19 mouse cellular contexts compared by ENCODE assay signal in the genomic region with DNA sequence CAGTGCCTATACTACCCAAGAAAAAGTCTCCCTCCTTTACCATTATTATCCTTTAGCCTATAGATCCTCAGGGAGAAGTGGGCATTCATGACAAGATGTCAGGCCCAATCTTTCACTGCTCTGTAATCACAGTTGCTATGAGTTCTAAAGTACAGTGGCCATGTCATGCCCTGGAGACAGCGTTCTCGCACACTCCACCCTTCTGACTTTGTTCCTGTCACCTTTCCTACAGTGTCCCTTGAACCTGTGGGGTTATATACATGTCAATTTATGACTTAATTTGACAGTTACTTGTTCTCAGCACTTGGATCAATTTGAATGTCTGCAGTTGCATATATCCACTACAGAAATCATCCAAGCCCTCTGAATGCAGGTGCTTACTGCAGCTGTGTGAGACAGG. TPM values are rescaled to one million over a fixed set of nuclear protein-coding genes. Genes with fewer than 3 reads are reported as not detected.
DNase-seq lines count a peak whose midpoint lies in the region; ATAC-seq and TF ChIP-seq lines count a peak whose summit lies in the region.
"Had no signal": no experiment of that assay in that cellular context is flagged by ENCODE, and none has a peak within 500 bp of the region (broad histone marks: within the 10 kb centered on the region; RNA-seq: fewer than 3 reads in every experiment).

No protein-coding gene starts in this region.

- no peaks in the 10 kb centered on the region for H3K27me3 ChIP-seq in liver, adult 2 months (ENCODE audit: control insufficient read depth, insufficient read depth, low read length)
- H3K27me3 ChIP-seq in liver, embryonic 11.5 days (replicated peaks; ENCODE audit: control insufficient read depth, insufficient read depth, low read length): no peaks in the 10 kb centered on the region
- H3K27me3 ChIP-seq in intestine, embryonic 15.5 days (replicated peaks): no peaks in the 10 kb centered on the region
- no peaks in the 10 kb centered on the region for H3K27me3 ChIP-seq in intestine, embryonic 16.5 days (replicated peaks; ENCODE audit: control insufficient read depth, insufficient read depth, low read length)
- H3K27me3 ChIP-seq: embryonic facial prominence, embryonic 12.5 days; forebrain, embryonic 13.5 days; forebrain, embryonic 15.5 days had no signal

- no peak for ATAC-seq in liver, embryonic 11.5 days (replicated peaks; ENCODE audit: low FRiP score)
- ATAC-seq in intestine, embryonic 15.5 days: peak; percentile 57; the same call in 1 of the 2 replicates
- peak; percentile 65 for ATAC-seq in intestine, embryonic 16.5 days
- ATAC-seq in megakaryocyte-erythroid progenitor cell, adult 5-6 weeks (replicated peaks; ENCODE audit: low FRiP score, low TSS enrichment, poor library complexity, severe bottlenecking): no peak
- ATAC-seq: forebrain, embryonic 13.5 days; forebrain, embryonic 15.5 days had no signal

- DNase-seq in liver, adult 2 months (ENCODE audit: extremely low read depth, low read depth, low spot score): peak; percentile 50
- no peak for DNase-seq in liver, embryonic 11.5 days (ENCODE audit: low spot score)
- peak; percentile 64 for DNase-seq in large intestine, adult 2 months (ENCODE audit: low read depth, low spot score)
- no peak for DNase-seq in left cerebral cortex, postnatal 14 days (ENCODE audit: low spot score in 2 of 2)
- DNase-seq: adrenal gland, adult 2 months; adrenal gland, postnatal 14 days; adrenal gland, postnatal 36 days; cerebellum, adult 11-12 months; cerebellum, adult 2 months; cerebellum, adult 9-10 months; cerebellum, postnatal 10 days; cerebellum, postnatal 25 days had no signal

- intact Hi-C loops in left cerebral cortex, postnatal 14 days (cut with DNase I): no loop called here

- H3K79me2 ChIP-seq in liver, adult 2 months (ENCODE audit: control insufficient read depth, insufficient read depth, low read length): peaks cover 9% of the 10 kb centered on the region; the same call in 1 of the 2 replicates

- 73% methylated on average over 2 of the region's 2 CpGs for WGBS in liver, adult 2 months
- WGBS in liver, embryonic 11.5 days: 92% methylated on average over 2 of the region's 2 CpGs
- 72% methylated on average over 2 of the region's 2 CpGs for WGBS in intestine, embryonic 15.5 days
- 72% methylated on average over 2 of the region's 2 CpGs for WGBS in intestine, embryonic 16.5 days
- WGBS in large intestine, adult 2 months: 39% methylated on average over 2 of the region's 2 CpGs

- no peak for TF ChIP-seq CTCF in liver, adult 2 months (IDR thresholded peaks at IDR 0.05; ENCODE audit: low read depth, low read length)

- H3K4me2 ChIP-seq in liver, embryonic 11.5 days: no peak overlapping the region
- no peak overlapping the region for H3K4me2 ChIP-seq in intestine, embryonic 15.5 days (replicated peaks)
- H3K4me2 ChIP-seq in intestine, embryonic 16.5 days (ENCODE audit: low read depth, low read length): no peak overlapping the region
- H3K4me2 ChIP-seq: embryonic facial prominence, embryonic 12.5 days; forebrain, embryonic 13.5 days; forebrain, embryonic 15.5 days had no signal

- peaks cover 11% of the 10 kb centered on the region; the same call in 1 of the 2 replicates for H3K4me1 ChIP-seq in liver, adult 2 months (ENCODE audit: control insufficient read depth, insufficient read depth, low read length)
- peaks cover 14% of the 10 kb centered on the region for H3K4me1 ChIP-seq in liver, embryonic 11.5 days (replicated peaks; ENCODE audit: control insufficient read depth, insufficient read depth, low read length)
- 0 out of 2 replicates have a peak, but pooled peaks cover under 1% of the 10 kb centered on the region for H3K4me1 ChIP-seq in intestine, embryonic 15.5 days (replicated peaks)
- peaks cover 11% of the 10 kb centered on the region for H3K4me1 ChIP-seq in intestine, embryonic 16.5 days (ENCODE audit: control insufficient read depth, insufficient read depth, low read length)
- H3K4me1 ChIP-seq: embryonic facial prominence, embryonic 12.5 days had no signal

- TF ChIP-seq POLR2A in liver, adult 2 months (IDR thresholded peaks at IDR 0.05; ENCODE audit: extremely low read depth, insufficient read depth, low read length): no peak

- H3K27ac ChIP-seq in liver, adult 2 months (replicated peaks; ENCODE audit: insufficient read depth, low read depth, low read length): no peak overlapping the region
- no peak overlapping the region for H3K27ac ChIP-seq in liver, embryonic 11.5 days (ENCODE audit: low read depth, low read length)
- no peak overlapping the region for H3K27ac ChIP-seq in intestine, embryonic 15.5 days
- peak overlapping the region; percentile 33 for H3K27ac ChIP-seq in intestine, embryonic 16.5 days (ENCODE audit: low read length)
- H3K27ac ChIP-seq: embryonic facial prominence, embryonic 10.5 days; embryonic facial prominence, embryonic 12.5 days; forebrain, embryonic 13.5 days; forebrain, embryonic 15.5 days had no signal

- H3K9ac ChIP-seq in liver, adult 2 months (ENCODE audit: low read depth, low read length): no peak overlapping the region
- H3K9ac ChIP-seq in liver, embryonic 11.5 days (ENCODE audit: low read depth, low read length): no peak overlapping the region
- no peak overlapping the region for H3K9ac ChIP-seq in intestine, embryonic 15.5 days
- no peak overlapping the region for H3K9ac ChIP-seq in intestine, embryonic 16.5 days (ENCODE audit: low read depth, low read length)
- H3K9ac ChIP-seq: embryonic facial prominence, embryonic 12.5 days; forebrain, embryonic 13.5 days; forebrain, embryonic 15.5 days had no signal

- no peaks in the 10 kb centered on the region for H3K36me3 ChIP-seq in liver, adult 2 months (ENCODE audit: control insufficient read depth, insufficient read depth, low read length)
- H3K36me3 ChIP-seq in liver, embryonic 11.5 days (ENCODE audit: control insufficient read depth, insufficient read depth, low read length): no peaks in the 10 kb centered on the region
- H3K36me3 ChIP-seq in intestine, embryonic 15.5 days: no peaks in the 10 kb centered on the region
- H3K36me3 ChIP-seq in intestine, embryonic 16.5 days (ENCODE audit: control insufficient read depth, insufficient read depth, low read length): no peaks in the 10 kb centered on the region
- H3K36me3 ChIP-seq: embryonic facial prominence, embryonic 10.5 days; embryonic facial prominence, embryonic 12.5 days; forebrain, embryonic 15.5 days had no signal

- no peak overlapping the region for H3K4me3 ChIP-seq in liver, adult 2 months (ENCODE audit: insufficient read depth, low read depth, low read length)
- no peak overlapping the region for H3K4me3 ChIP-seq in liver, embryonic 11.5 days (ENCODE audit: low read depth, low read length)
- no peak overlapping the region for H3K4me3 ChIP-seq in intestine, embryonic 15.5 days (replicated peaks)
- no peak overlapping the region for H3K4me3 ChIP-seq in intestine, embryonic 16.5 days (ENCODE audit: low read length)
- H3K4me3 ChIP-seq: embryonic facial prominence, embryonic 10.5 days; embryonic facial prominence, embryonic 12.5 days; forebrain, embryonic 13.5 days; forebrain, embryonic 15.5 days had no signal

- no peaks in the 10 kb centered on the region for H3K9me3 ChIP-seq in liver, embryonic 11.5 days (ENCODE audit: control insufficient read depth, low read length)
- H3K9me3 ChIP-seq in intestine, embryonic 15.5 days: no peaks in the 10 kb centered on the region
- no peaks in the 10 kb centered on the region for H3K9me3 ChIP-seq in intestine, embryonic 16.5 days (ENCODE audit: control insufficient read depth, low read length)
- H3K9me3 ChIP-seq: embryonic facial prominence, embryonic 10.5 days; embryonic facial prominence, embryonic 12.5 days; forebrain, embryonic 13.5 days; forebrain, embryonic 15.5 days had no signal

RNA-seq across cellular contexts. Expression of a gene that starts 28.9 kb away (rescaled TPM):
- 31.8 and 34.8 TPM in 2 replicates for total RNA-seq in liver, adult 2 months (2014; rRNA removed)
- 22.2 and 26.7 TPM in 2 replicates for polyA plus RNA-seq in liver, adult 2 months (2012; rRNA removed)
- 66.2 and 66.3 TPM in 2 replicates for polyA plus RNA-seq in liver, embryonic 11.5 days (2014; fragmentation: Nextera tagmentation; extraction: Ambion mirVana)
- polyA plus RNA-seq in intestine, embryonic 15.5 days (2015; fragmentation: Nextera tagmentation; extraction: Ambion mirVana): 54.6 and 55.5 TPM in 2 replicates
- 39.9 and 41.9 TPM in 2 replicates for polyA plus RNA-seq in intestine, embryonic 16.5 days (2015; fragmentation: Nextera tagmentation; extraction: Ambion mirVana)
- polyA plus RNA-seq in large intestine, adult 2 months (2012; rRNA removed): 44.7 and 56.1 TPM in 2 replicates
- total RNA-seq in megakaryocyte-erythroid progenitor cell, adult 5-6 weeks (2014; fragmentation: Nextera tagmentation): 106 and 112 TPM in 2 replicates
- total RNA-seq in megakaryocyte-erythroid progenitor cell, adult 5-6 weeks (2017): 207 and 289 TPM in 2 replicates
- 10 to 100 TPM; 58.5 to 60.8 TPM for total RNA-seq in left cerebral cortex, postnatal 14 days (2021)

RNA-seq across cellular contexts. Expression of a gene that starts 29.1 kb away (rescaled TPM):
- total RNA-seq in liver, adult 2 months (2014; rRNA removed): 3.1 and 3.3 TPM in 2 replicates
- 5.2 and 5.3 TPM in 2 replicates for polyA plus RNA-seq in liver, adult 2 months (2012; rRNA removed)
- polyA plus RNA-seq in liver, embryonic 11.5 days (2014; fragmentation: Nextera tagmentation; extraction: Ambion mirVana): 5.5 and 6.4 TPM in 2 replicates
- 6.7 and 9.2 TPM in 2 replicates for polyA plus RNA-seq in intestine, embryonic 15.5 days (2015; fragmentation: Nextera tagmentation; extraction: Ambion mirVana)
- 9.7 and 10.1 TPM in 2 replicates for polyA plus RNA-seq in intestine, embryonic 16.5 days (2015; fragmentation: Nextera tagmentation; extraction: Ambion mirVana)
- polyA plus RNA-seq in large intestine, adult 2 months (2012; rRNA removed): 6.3 and 6.8 TPM in 2 replicates
- total RNA-seq in megakaryocyte-erythroid progenitor cell, adult 5-6 weeks (2014; fragmentation: Nextera tagmentation): 2.3 and 4.4 TPM in 2 replicates
- total RNA-seq in megakaryocyte-erythroid progenitor cell, adult 5-6 weeks (2017): 0.75 TPM in 1 of 2 replicates, not detected in the other
- total RNA-seq in left cerebral cortex, postnatal 14 days (2021): 1 to 10 TPM; 3.9 to 4.5 TPM

RNA-seq across cellular contexts. Expression of a gene that starts 55.7 kb away (rescaled TPM):
- 15.7 TPM in 2 replicates for total RNA-seq in liver, adult 2 months (2014; rRNA removed)
- 14.2 and 26.4 TPM in 2 replicates for polyA plus RNA-seq in liver, adult 2 months (2012; rRNA removed)
- polyA plus RNA-seq in liver, embryonic 11.5 days (2014; fragmentation: Nextera tagmentation; extraction: Ambion mirVana): 2.4 and 3.9 TPM in 2 replicates
- 2.3 and 2.8 TPM in 2 replicates for polyA plus RNA-seq in intestine, embryonic 15.5 days (2015; fragmentation: Nextera tagmentation; extraction: Ambion mirVana)
- 1.9 and 2.1 TPM in 2 replicates for polyA plus RNA-seq in intestine, embryonic 16.5 days (2015; fragmentation: Nextera tagmentation; extraction: Ambion mirVana)
- polyA plus RNA-seq in large intestine, adult 2 months (2012; rRNA removed): 25.7 and 49.6 TPM in 2 replicates
- 4.7 and 9.2 TPM in 2 replicates for total RNA-seq in megakaryocyte-erythroid progenitor cell, adult 5-6 weeks (2014; fragmentation: Nextera tagmentation)
- 1.1 and 2.7 TPM in 2 replicates for total RNA-seq in megakaryocyte-erythroid progenitor cell, adult 5-6 weeks (2017)
- total RNA-seq in left cerebral cortex, postnatal 14 days (2021): 1 to 10 TPM; 7.7 to 8.0 TPM

RNA-seq across cellular contexts. Expression of a gene that starts 56.7 kb away (rescaled TPM):
- total RNA-seq in liver, adult 2 months (2014; rRNA removed): 0.07 TPM in 1 of 2 replicates, not detected in the other
- 0.19 and 0.22 TPM in 2 replicates for polyA plus RNA-seq in liver, adult 2 months (2012; rRNA removed)
- 0.71 and 0.75 TPM in 2 replicates for polyA plus RNA-seq in liver, embryonic 11.5 days (2014; fragmentation: Nextera tagmentation; extraction: Ambion mirVana)
- 0.29 and 0.38 TPM in 2 replicates for polyA plus RNA-seq in intestine, embryonic 15.5 days (2015; fragmentation: Nextera tagmentation; extraction: Ambion mirVana)
- polyA plus RNA-seq in intestine, embryonic 16.5 days (2015; fragmentation: Nextera tagmentation; extraction: Ambion mirVana): 0.24 and 0.28 TPM in 2 replicates
- polyA plus RNA-seq in large intestine, adult 2 months (2012; rRNA removed): 0.11 and 0.14 TPM in 2 replicates
- 0.12 TPM in 1 of 2 replicates, not detected in the other for total RNA-seq in megakaryocyte-erythroid progenitor cell, adult 5-6 weeks (2014; fragmentation: Nextera tagmentation)
- 0.23 TPM in 1 of 2 replicates, not detected in the other for total RNA-seq in megakaryocyte-erythroid progenitor cell, adult 5-6 weeks (2017)
- total RNA-seq in left cerebral cortex, postnatal 14 days (2021): under 1 TPM in 1 of 2 experiments, not detected in 1; 0.11 TPM
- total RNA-seq: adrenal gland, adult 2 months; adrenal gland, postnatal 14 days; adrenal gland, postnatal 36 days had no signal
- polyA plus RNA-seq: adrenal gland, adult 2 months had no signal

RNA-seq across cellular contexts. Expression of a gene that starts 57.1 kb away (rescaled TPM):
- 64.1 and 75.7 TPM in 2 replicates for total RNA-seq in liver, adult 2 months (2014; rRNA removed)
- polyA plus RNA-seq in liver, adult 2 months (2012; rRNA removed): 159 and 171 TPM in 2 replicates
- 119 and 124 TPM in 2 replicates for polyA plus RNA-seq in liver, embryonic 11.5 days (2014; fragmentation: Nextera tagmentation; extraction: Ambion mirVana)
- polyA plus RNA-seq in intestine, embryonic 15.5 days (2015; fragmentation: Nextera tagmentation; extraction: Ambion mirVana): 184 and 199 TPM in 2 replicates
- 236 and 245 TPM in 2 replicates for polyA plus RNA-seq in intestine, embryonic 16.5 days (2015; fragmentation: Nextera tagmentation; extraction: Ambion mirVana)
- polyA plus RNA-seq in large intestine, adult 2 months (2012; rRNA removed): 185 and 198 TPM in 2 replicates
- total RNA-seq in megakaryocyte-erythroid progenitor cell, adult 5-6 weeks (2014; fragmentation: Nextera tagmentation): 47.6 and 53.1 TPM in 2 replicates
- 48.8 and 57.6 TPM in 2 replicates for total RNA-seq in megakaryocyte-erythroid progenitor cell, adult 5-6 weeks (2017)
- total RNA-seq in left cerebral cortex, postnatal 14 days (2021): 100 to 1,000 TPM; 102 TPM

Comparison
In these comparisons a context has a peak if more than half of its experiments do, and no peak if none do; other contexts are left out.
1. DNase-seq: peak in liver, adult 2 months (single experiment) and large intestine, adult 2 months (single experiment); none in liver, embryonic 11.5 days (single experiment) and left cerebral cortex, postnatal 14 days (0 of 2).
2. ATAC-seq: peak in intestine, embryonic 15.5 days (single experiment) and intestine, embryonic 16.5 days (single experiment); none in liver, embryonic 11.5 days (single experiment) and megakaryocyte-erythroid progenitor cell, adult 5-6 weeks (single experiment).